Mouse (Mus musculus): Measurements from ENCODE around the gene Dus3l. TPM values are rescaled to one million over a fixed set of nuclear protein-coding genes. Genes with fewer than 3 reads are reported as not detected.

Dus3l gene
- polyA plus RNA-seq, 1 experiment from 2014 or later: 37.3 TPM

GRCm38 (mm10) chr17:56751404-56752072 lies 13.0 kb upstream of the Dus3l start:
- Histone ChIP-seq H3K27me3 (ENCODE audit: insufficient read depth, low read length) (peaks cover 10% of the 10 kb centered on the region; the same call in 1 of the 2 replicates), H3K27ac (no peak overlapping the region), H3K9me3 (replicated peaks; ENCODE audit: low read length) (no peaks in the 10 kb centered on the region), H3K4me3 (replicated peaks; ENCODE audit: low read depth, low read length) (peak overlapping the region; percentile 11; the same call in 1 of the 2 replicates), H3K9ac (ENCODE audit: low read depth, low read length) (0 out of 2 replicates have a peak overlapping the region, but pooled peaks have one; percentile 18), H3K4me2 (ENCODE audit: low read length) (peak overlapping the region; percentile 44), H3K36me3 (ENCODE audit: insufficient read depth, low read length) (no peaks in the 10 kb centered on the region), H3K4me1 (replicated peaks; ENCODE audit: insufficient read depth, low read length) (no peaks in the 10 kb centered on the region)
- TF ChIP-seq CTCF (IDR thresholded peaks at IDR 0.05; ENCODE audit: low read depth): no peak
- ATAC-seq (replicated peaks; ENCODE audit: low FRiP score, low read depth) (peak; percentile 70), DNase-seq (ENCODE audit: low spot score) (peak; percentile 68)
- 28% methylated on average over 61 of the region's 71 CpGs for WGBS

- DNase-seq (ENCODE audit: low spot score) (no peak), ATAC-seq (replicated peaks; ENCODE audit: low FRiP score, low read depth) (no peak)
- H3K9ac ChIP-seq (ENCODE audit: low read depth, low read length): no peak overlapping the region
- WGBS: 27% methylated on average over 15 of the region's 15 CpGs
- no peak overlapping the region for H3K27ac ChIP-seq
- H3K9me3 ChIP-seq (replicated peaks; ENCODE audit: low read length): no peaks in the 10 kb centered on the region
- H3K4me1 ChIP-seq (replicated peaks; ENCODE audit: insufficient read depth, low read length): peaks cover 6% of the 10 kb centered on the region; the same call in 1 of the 2 replicates
- no peaks in the 10 kb centered on the region for H3K36me3 ChIP-seq (ENCODE audit: insufficient read depth, low read length)
- peaks cover 13% of the 10 kb centered on the region; the same call in 1 of the 2 replicates for H3K27me3 ChIP-seq (ENCODE audit: insufficient read depth, low read length)
- H3K4me3 ChIP-seq (replicated peaks; ENCODE audit: low read depth, low read length): no peak overlapping the region
- no peak overlapping the region for H3K4me2 ChIP-seq (ENCODE audit: low read length)
- no peak for TF ChIP-seq CTCF (IDR thresholded peaks at IDR 0.05; ENCODE audit: low read depth)
Measured at GRCm38 (mm10) chr17:56753452-56753851, 11.1 kb upstream of the Dus3l start.

GRCm38 (mm10) chr17:56754271-56755185 lies 10.0 kb upstream of the Dus3l start:
- Histone ChIP-seq H3K27ac (no peak overlapping the region), H3K27me3 (ENCODE audit: insufficient read depth, low read length) (peaks cover 13% of the 10 kb centered on the region; the same call in 1 of the 2 replicates), H3K9me3 (replicated peaks; ENCODE audit: low read length) (no peaks in the 10 kb centered on the region), H3K4me1 (replicated peaks; ENCODE audit: insufficient read depth, low read length) (peaks cover 6% of the 10 kb centered on the region; the same call in 1 of the 2 replicates), H3K36me3 (ENCODE audit: insufficient read depth, low read length) (no peaks in the 10 kb centered on the region), H3K9ac (ENCODE audit: low read depth, low read length) (no peak overlapping the region), H3K4me3 (replicated peaks; ENCODE audit: low read depth, low read length) (no peak overlapping the region), H3K4me2 (ENCODE audit: low read length) (0 out of 2 replicates have a peak overlapping the region, but pooled peaks have one; percentile 10)
- WGBS: 18% methylated on average over 36 of the region's 36 CpGs
- DNase-seq (ENCODE audit: low spot score): no peak
- TF ChIP-seq CTCF (IDR thresholded peaks at IDR 0.05; ENCODE audit: low read depth): no peak
- ATAC-seq (replicated peaks; ENCODE audit: low FRiP score, low read depth): no peak

- WGBS: under 1% methylated on average over 49 of the region's 51 CpGs
- Histone ChIP-seq H3K4me2 (ENCODE audit: low read length) (peak overlapping the region; percentile 97), H3K9me3 (replicated peaks; ENCODE audit: low read length) (no peaks in the 10 kb centered on the region), H3K9ac (ENCODE audit: low read depth, low read length) (peak overlapping the region; percentile 70), H3K36me3 (ENCODE audit: insufficient read depth, low read length) (no peaks in the 10 kb centered on the region), H3K4me1 (replicated peaks; ENCODE audit: insufficient read depth, low read length) (peaks cover 11% of the 10 kb centered on the region), H3K27ac (no peak overlapping the region), H3K27me3 (ENCODE audit: insufficient read depth, low read length) (peaks cover 13% of the 10 kb centered on the region; the same call in 1 of the 2 replicates), H3K4me3 (replicated peaks; ENCODE audit: low read depth, low read length) (peak overlapping the region; percentile 51)
- DNase-seq (ENCODE audit: low spot score) (peak; percentile 36), ATAC-seq (replicated peaks; ENCODE audit: low FRiP score, low read depth) (peak; percentile 19)
- TF ChIP-seq CTCF (IDR thresholded peaks at IDR 0.05; ENCODE audit: low read depth): peak; percentile 59
Measured at GRCm38 (mm10) chr17:56756703-56757399, 7.7 kb upstream of the Dus3l start.

- Histone ChIP-seq H3K9ac (ENCODE audit: low read depth, low read length) (peak within 1 kb of the TSS; percentile 70), H3K36me3 (ENCODE audit: insufficient read depth, low read length) (no peaks in the 10 kb centered on the region), H3K4me2 (ENCODE audit: low read length) (peak within 1 kb of the TSS; percentile 97), H3K4me1 (replicated peaks; ENCODE audit: insufficient read depth, low read length) (peaks cover 17% of the 10 kb centered on the region), H3K4me3 (replicated peaks; ENCODE audit: low read depth, low read length) (peak within 1 kb of the TSS; percentile 51), H3K27ac (no peak within 1 kb of the TSS; the same call in 1 of the 2 replicates), H3K27me3 (ENCODE audit: insufficient read depth, low read length) (peaks cover 13% of the 10 kb centered on the region; the same call in 1 of the 2 replicates), H3K9me3 (replicated peaks; ENCODE audit: low read length) (no peaks in the 10 kb centered on the region)
- ATAC-seq (replicated peaks; ENCODE audit: low FRiP score, low read depth): peak; percentile 73
- peak; percentile 88 for DNase-seq (ENCODE audit: low spot score)
- under 1% methylated on average over 46 of the region's 48 CpGs for WGBS
- TF ChIP-seq CTCF (IDR thresholded peaks at IDR 0.05; ENCODE audit: low read depth): no peak
Measured at GRCm38 (mm10) chr17:56757416-56758123, 7.0 kb upstream of the Dus3l start, which contains the start of gene Nrtn. Nrtn (minus strand) TSS chr17:56757530.

Measured in kidney, postnatal 0 days (tissue).